Mouse (Mus musculus) cerebellum, postnatal 10 days (tissue): ENCODE data around the gene Sv2a.
"Not testable (repeated sequence)": the region's sequence is repeated elsewhere in the genome, so short reads cannot be mapped to it uniquely, and the experiment has no call there.

Experiments used
- DNase-seq, 2 experiments: peaks; one replicate each; pipeline ENCODE4 v3.0.0; 2021; ENCODE audit warnings: mixed read lengths in 2 of 2

The Sv2a gene

DNA sequence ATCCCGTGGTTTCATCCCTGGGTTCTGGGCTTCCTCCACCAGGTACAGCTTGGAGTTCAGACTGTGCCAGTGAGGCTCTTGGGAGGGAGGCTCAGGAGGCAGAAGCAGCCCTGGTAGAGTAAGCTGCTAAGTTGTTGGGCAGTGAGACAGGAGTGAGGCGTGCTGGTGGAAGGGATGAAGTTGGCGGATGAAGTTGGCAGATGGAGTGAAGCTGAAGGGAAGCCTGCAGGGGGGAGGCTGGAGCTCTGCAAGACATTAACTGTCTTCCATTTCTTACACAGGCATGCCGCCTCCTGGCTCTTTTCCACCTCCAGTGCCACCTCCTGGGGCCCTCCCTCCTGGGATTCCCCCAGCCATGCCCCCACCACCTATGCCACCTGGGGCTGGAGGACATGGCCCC lies 6.9 kb upstream of the Sv2a start:
- DNase-seq = peak in 1 of 2 experiments; percentile 18

DNA sequence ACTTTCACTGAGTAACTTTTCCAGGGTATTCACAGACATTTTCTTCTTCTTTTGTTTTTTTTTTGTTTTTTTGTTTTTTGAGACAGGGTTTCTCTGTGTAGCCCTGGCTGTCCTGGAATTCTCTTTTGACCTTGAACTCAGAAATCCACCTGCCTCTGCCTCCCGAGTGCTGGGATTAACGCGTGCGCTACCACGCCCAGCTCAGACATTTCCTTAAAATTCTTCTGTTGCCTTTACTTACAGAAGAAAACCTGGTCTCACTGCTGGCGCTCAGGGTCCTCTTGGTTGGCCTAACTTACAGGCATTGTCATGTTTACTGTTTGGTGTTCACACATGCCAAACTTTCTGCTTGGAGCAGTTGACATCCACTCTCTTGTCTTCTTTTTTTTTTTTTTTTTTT lies 5.7 kb upstream of the Sv2a start:
- DNase-seq = no peak

DNA sequence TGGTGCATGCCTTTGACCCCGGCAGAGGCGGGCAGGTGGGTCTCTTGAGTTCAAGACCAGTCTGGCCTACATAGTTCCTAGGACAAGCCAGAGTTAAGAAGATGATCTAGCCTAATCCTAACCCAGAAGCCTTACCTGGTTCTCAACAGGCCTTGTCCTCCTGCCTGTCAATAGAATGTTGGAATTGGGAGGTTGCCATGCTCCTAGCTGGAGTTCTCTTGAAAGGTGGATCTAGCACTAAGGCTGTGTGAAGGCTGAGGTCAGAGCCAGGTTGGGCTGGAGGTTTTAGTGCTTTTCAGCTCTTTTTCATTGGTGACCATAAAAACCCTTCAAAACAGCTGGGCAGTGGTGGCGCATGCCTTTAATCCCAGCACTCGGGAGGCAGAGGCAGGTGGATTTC lies 2.5 kb upstream of the Sv2a start:
- no peak for DNase-seq

DNA sequence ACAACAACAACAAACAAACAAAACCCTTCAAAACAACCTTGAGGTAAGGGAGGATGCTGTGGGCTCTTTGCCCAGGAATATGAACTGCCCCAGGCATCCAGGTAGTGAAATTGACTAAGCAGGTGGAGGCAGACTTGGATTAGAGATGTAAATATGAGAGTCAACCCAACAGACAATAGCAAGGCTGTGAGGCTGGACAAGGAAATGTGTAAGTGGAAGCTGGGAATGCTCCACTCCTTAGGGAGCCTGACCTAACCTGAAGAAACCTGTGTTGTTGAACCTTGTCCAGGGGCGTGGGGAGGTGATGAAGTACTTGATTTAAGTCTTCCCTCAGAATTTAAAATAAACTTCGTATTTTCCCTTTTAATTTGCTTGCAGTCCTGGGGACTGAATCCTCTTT lies 2.0 kb upstream of the Sv2a start:
- DNase-seq = no peak

DNA sequence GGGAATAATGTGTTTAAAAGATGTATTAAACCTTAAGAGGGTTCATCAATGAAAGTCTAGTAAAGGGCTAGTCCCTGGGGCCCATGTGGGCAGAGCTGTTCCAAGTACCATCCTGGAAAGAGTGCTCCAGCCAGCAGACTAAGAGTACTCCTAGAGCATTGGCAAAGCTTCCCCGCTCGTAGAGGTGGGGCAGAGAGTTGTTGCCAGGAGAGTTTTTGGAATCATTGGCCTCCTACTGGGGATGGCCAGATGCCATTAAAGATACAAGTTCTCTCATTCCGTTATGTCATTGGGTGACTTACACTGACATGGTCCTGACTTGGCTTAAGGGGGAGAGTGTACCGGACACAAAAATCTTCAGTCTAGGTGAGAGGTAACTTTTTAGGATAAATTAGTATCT lies 1.4 kb upstream of the Sv2a start:
- peak; percentile 76 for DNase-seq

DNA sequence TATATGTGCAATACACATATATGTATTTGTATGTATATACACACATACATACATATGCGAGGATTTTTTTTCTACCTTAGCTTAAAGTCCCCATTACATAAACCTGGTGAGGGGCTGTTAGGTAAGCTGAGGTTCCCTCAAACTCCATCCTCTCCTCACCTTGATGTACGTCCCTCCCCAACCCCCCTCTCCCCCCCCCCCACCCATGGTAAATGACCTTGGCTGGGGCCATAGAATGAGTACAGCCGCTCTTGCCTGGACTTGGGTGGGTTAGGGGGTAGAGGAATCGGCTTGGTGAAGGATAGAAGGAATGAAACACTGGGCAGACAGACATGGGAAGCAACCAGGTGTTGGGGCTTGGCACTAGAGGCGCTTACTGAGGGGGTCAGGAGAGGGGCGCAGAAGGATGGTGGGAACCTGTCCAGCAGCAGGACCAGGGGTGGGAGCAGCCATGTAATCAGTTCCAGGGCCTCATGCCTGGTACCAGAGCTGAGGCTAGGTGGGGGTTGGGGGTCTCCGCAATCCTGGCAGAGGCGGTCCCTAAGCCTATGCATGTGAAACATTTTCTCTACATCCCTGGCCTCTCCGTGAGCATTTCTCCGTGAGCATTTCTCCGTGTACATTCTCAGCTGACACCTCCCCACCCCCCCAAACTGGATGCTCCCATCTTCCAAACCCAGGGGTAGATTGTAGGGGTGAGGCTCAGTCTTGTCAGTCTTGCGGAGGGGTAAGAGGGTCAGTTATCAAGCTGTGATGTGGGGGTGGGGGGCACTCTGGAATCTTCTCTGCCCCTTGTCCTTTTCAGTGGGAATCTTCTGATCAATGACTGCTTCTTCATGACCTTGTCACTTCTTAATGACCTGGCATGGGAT lies 795 bp downstream of the Sv2a start:
- DNase-seq = peak; percentile 79 to 80

DNA sequence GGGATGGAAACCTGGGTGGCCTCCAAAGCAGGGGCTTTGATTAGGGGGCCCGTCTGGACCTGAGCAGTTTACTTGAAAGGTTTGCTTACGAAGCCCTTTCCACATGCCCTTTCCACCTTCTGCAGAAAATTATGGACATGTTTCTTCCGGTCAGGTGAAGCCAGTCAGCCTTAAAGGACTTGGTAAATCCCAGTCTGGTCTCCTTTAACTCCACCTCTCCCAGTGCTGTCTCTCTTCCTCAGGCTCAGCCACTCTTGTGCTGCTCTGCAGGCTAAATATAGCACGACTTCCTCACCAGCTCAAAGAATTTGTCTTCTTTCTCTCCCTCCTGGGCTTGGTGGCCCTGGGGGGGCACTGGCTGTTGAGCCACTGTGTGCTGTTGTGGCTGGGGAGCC lies 1.4 kb downstream of the Sv2a start:
- peak; percentile 30 to 60 for DNase-seq

DNA sequence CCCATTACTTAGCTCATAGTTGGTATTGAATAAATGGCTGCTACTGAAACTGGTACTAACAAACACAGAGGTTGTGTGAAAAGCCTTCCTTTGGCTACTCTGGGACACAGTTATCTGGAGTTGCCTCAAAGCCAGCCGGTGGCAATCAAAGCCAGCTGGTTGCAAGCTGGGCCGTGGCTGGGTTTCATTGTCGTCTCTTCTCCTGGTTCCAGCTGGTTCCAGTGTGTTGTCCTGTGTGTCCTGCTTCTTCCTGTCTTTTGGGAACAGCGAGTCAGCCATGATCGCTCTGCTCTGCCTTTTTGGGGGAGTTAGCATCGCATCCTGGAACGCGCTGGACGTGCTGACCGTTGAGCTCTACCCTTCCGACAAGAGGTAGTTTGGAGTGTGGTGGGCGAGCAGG lies 12.0 kb downstream of the Sv2a start:
- no peak for DNase-seq

DNA sequence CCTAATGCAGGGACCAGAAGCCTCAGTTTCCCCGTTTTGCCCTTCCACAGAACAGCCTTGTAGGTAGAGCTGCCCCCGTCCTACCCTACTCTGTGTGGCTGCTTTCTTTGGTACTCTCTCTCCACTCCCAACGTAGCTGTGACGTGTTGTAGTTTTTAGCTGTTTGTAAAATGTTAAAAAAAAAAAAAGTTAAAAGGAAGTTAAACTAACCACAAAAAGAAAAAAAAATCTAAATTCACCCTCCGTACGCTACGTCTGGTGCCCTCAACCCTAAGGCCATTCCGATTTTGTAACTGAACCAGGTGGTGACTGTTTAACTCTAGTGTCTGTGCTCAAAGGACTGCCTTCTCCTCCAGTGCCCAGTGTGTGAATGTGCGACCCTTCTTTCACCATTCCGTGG lies 14.0 kb downstream of the Sv2a start:
- DNase-seq = no peak

DNA sequence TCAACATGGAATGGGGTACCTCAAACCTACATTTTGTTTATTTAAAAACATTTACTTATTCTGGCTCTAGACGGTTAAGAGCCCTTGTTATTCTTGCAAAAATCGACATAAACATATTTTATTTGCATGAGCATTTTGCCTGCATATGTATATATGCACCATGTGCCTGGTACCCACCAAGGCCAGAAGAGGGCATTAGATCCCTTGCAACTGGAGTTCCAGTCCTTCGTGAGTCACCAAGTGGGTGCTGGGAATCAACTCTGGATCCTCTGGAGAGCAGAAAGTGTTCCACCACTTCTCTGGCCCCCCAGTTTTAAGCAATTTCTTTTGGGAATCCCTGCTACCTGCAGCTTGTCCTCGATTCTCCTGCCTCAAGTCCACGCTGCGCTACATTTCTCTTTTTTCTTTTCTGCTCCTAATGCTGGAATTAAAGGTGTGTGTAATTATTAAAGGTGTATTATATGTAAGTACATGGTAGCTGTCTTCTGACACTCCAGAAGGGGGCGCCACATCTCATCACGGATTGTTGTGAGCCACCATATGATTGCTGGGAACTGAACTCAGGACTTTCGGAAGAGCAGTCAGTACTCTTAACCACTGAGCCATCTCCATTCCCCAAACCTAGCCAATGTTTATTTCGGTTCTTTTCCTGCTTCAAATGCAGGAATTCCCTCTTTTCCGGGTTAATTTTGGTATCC lies 14.8 kb downstream of the Sv2a start:
- peak; percentile 54 to 59 for DNase-seq

DNA sequence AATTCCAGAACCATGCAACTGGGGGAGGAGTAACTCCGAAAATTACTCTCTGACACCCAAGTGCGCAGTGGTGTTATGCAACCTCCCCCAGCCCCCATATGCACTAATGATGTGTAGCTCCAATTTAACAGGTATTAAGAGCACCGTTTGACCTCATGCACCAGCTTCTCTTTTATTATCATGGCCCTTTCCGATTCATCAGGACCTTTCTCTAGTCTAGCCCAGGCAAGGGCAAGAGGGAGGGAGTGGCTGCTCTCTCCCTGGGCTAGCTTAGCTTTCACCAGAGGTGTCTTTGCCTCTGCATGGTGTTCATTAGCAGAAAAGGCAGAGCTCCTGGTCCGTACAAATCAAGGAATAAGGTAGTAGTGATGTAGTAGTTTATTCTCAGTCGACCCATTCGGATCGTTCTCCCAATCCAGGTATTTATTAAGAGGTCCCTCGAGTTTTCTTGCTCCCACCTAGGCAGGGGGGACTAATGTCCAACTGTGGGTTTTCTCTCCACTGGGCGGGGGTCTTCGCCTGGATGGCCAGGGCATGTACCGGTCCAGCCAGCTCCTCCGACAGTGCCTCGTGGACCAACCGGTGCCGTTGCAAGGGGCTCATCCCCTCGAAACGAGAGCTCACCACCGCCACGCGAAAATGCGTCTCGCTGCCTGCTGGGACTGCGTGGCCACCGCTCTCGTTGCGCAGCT lies 15.6 kb downstream of the Sv2a start:
- DNase-seq = no peak

DNA sequence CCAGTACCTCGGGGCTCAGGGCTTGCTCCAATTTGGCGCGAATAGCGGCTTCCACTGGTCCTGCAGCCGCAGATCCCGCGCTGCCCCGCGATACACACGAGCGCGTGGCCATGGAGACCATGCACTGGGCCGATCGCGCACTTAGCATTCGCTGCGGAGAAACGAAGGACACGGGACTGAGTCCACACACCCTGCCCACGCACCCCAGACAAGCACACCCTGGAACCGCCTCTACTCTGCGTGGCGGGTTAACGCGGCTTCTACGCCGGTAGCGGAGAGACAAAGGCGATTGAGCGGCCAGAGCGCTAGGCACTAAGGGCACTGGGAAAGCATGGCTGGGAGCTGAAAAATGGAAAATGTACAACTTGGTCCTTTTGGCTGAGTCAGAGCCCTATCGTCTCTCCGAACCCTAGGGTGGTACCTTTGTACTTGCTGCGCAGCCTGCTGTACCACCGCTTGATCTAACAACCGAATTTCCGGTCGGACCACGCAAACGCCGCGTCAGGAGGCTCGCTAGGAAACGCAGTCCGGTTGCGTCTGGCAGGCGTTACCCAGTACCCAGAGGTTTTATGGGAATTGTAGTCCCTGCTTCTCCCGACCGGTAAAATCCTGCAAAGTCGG lies 16.3 kb downstream of the Sv2a start:
- DNase-seq = peak; percentile 93 to 94

DNA sequence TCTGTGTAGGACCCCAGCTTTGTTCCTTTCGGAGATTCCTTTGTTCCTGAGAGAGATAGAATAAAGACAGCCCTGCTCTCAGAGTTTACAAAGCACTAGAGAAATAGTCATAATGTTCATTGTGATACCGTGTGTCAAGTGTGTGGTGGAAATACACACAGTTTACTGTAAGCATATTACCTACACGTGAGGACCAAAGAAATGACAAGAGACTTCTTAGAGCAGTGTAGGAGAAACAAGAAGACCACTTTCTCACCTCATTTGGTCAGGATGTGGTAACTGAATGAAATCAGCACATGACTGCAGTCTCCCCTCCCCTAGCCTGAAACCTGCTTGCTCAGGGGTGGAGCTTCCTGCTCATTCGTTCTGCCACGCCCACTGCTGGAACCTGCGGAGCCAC lies 17.2 kb downstream of the Sv2a start:
- no peak for DNase-seq

DNA sequence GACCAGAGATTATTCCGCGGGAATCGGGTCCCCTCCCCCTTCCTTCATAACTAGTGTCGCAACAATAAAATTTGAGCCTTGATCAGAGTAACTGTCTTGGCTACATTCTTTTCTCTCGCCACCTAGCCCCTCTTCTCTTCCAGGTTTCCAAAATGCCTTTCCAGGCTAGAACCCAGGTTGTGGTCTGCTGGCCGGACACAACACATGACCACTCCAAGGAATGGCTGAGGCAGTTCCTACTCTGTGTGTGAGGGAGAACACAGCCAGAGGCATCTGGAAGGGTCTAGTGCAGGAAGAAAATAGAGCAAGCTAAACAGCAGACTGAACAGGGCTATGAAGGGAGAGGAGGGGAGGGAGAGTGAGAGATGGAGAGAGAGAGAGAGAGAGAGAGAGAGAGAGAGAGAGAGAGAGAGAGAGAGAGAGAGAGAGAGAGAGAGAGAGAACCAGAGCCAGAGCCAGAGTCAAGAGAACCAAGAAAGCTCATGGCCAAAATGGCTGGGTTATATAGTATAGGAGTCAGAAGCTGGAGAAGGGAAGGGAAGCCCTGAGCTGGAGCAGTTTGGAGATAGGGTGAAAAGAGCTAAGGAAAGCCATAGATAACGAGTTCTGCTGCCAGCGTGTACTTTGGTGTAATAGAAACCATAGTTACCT lies 17.8 kb downstream of the Sv2a start:
- DNase-seq = not testable (repeated sequence)

DNA sequence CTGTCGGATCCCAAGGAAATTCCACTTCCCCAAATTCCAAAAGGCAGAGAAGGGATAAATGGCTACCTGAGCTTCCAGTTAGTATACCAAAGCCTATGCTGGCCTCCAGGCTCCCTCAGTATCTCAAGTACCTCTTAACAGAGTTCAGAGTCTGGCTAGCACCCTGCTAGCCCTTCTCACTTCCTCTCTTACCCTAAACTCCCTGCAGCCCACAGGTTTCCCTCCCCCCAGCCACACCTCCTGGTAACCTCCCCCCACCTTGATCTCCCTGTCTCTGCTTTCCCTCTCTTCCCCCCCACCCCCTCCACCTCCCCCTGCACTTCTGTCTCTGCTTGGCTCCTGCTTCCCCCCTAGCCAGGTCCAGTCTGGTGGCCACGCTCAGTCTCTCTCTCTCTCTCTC lies 18.8 kb downstream of the Sv2a start:
- DNase-seq = no peak

DNA sequence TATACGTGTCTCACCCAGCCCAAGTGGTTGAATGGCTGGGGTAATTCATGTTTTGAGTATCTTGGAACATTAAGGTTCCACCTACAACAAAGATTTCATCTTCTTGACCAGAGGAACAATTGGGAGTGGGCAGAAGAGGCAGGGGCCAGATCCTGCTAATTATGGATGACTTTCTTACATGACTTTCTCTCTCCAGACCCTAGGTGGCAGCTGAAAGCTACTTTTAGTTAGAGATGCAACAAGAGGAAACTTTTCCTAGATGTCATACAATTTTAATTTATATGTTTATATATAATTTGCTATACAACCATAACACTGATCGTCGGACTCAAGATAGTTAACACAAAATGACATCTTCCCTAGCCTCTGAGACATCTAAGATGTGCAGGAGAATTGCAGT lies 26.9 kb downstream of the Sv2a start:
- DNase-seq = no peak

DNA sequence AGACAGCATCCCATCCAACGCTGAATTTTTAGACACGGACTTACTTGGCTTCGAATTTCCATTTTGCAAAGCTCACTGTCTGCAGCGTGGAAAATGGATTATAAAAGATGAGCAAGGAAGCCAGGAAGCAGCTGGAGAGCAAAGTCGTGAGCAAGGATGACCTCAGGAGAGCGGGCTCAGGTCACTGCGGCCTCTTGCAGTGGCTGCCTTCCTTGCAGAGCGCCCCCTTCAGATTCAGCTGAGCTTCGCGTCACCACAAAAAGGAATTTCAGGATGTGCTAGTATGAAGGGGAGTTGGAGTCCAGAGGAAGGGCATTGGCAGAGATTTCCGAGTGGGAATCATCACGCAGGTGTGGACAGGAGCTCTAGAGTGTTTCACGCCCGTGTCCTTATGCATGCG lies 28.3 kb downstream of the Sv2a start:
- peak; percentile 38 to 55 for DNase-seq

DNA sequence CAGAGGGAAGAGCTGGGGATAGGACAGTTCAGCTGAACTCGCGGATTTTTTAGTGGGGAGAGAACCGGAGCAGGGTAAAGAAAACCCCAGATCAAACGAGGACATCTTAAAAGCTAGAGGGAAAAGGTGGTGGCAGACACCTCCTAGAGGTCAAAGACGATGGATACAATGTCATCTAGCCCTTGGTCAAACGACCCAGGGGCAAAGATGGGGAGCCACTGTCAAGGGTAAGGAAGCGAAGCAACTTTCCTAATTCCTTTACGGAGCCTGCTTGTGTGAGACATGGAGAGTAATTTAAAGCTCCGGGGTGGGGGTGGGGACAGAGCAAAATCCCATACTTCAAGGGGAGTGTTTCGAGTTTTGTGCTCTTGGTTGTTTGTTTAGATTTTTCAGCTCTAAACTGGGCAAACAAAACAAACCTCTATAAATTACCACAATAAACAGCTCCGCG lies 38.3 kb downstream of the Sv2a start:
- DNase-seq = peak; percentile 37 to 62

DNA sequence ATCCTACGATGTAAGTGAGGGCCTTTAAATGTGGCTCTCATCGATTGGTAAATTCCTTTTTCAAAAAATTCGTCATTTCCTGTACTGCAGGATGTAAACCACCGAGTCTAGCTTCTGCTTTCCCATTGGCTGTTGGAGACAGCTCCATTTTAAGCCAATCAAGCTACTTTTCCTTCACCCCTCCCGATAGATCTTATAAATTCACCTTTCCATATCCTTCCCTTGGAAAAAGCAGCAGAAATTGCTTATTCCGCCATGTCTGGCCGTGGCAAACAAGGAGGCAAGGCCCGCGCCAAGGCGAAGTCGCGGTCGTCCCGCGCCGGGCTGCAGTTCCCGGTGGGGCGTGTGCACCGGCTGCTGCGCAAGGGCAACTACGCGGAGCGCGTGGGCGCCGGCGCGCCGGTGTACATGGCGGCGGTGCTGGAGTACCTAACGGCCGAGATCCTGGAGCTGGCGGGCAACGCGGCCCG lies 38.7 kb downstream of the Sv2a start, which contains the start of the genes Bola1 and Hist2h2ab:
Gene Bola1 (minus strand): TSS at position 49 of the 470 bp plus-strand sequence.
Gene Hist2h2ab (plus strand): TSS at position 205 of the 470 bp plus-strand sequence.
- DNase-seq = peak; percentile 75 to 77

DNA sequence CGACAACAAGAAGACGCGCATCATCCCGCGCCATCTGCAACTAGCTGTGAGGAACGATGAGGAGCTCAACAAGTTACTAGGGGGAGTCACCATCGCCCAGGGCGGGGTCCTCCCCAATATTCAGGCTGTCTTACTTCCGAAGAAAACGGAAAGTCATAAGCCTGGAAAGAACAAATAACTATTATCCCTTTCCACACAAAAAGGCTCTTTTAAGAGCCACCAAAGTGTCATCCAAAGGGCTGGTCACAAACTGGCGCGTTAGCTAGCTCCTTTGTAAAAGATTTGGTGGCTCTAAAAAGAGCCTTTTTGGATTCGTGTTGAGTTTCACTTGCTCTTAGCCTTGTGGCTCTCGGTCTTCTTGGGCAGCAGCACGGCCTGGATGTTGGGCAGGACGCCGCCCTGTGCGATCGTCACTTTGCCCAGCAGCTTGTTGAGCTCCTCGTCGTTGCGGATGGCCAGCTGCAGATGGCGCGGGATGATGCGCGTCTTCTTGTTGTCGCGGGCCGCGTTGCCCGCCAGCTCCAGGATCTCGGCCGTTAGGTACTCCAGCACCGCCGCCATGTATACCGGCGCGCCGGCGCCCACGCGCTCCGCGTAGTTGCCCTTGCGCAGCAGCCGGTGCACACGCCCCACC lies 39.3 kb downstream of the Sv2a start:
- not testable (repeated sequence) for DNase-seq

DNA sequence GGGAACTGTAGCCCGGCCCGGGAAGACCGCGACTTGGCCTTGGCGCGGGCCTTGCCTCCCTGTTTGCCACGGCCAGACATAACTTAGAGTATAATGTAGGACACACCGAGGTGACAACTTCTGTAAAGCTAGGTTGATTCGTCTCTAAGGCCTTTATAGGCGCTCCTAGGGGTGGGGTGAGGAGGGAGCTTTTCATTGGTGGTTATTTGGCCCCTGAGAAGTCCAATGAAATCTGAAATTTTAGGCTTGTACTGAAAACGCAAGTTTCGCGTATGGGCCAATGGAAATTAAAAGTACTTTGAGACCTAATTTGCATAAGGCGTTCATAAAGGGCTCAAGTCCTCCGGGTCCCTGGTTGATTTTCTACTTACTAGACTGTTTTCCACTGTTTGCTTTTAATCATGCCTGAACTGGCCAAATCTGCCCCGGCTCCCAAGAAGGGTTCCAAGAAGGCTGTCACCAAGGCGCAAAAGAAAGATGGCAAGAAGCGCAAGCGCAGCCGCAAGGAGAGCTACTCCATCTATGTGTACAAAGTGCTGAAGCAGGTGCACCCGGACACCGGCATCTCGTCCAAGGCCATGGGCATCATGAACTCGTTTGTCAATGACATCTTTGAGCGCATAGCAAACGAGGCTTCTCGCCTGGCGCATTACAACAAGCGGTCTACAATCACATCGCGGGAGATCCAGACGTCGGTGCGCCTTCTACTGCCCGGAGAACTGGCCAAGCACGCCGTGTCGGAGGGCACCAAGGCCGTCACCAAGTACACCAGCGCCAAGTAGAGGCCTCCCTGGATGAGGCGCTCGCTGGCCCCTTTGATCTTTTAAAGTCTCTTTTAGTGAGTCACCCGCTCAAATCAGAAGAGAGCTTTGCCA lies 40.1 kb downstream of the Sv2a start, which contains the start of the genes Hist2h2ac and Hist2h2be:
Gene Hist2h2ac (minus strand): TSS at position 116 of the 875 bp plus-strand sequence.
Gene Hist2h2be (plus strand): TSS at position 355 of the 875 bp plus-strand sequence.
- DNase-seq = peak; percentile 84 to 85
